31 mouse cellular contexts compared by ENCODE assay signal in the genomic region with DNA sequence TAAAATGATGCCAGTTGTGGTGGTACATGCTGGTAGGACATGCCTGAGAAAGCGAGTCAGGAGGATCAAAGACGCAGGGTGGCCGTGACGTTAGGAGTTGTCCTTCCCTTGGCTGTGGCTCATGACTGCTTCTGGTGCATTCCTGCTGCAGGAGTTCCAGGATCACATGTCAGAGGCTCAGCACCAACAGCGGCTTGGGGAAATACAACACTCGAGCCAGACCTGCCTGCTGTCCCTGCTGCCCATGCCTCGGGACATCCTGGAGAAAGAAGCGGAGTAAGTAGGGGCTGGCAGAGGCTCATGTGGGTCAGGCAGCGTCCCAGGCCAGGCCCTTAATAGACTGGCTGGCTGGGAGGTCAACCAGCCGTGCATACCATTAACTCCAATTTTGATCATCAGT. TPM values are rescaled to one million over a fixed set of nuclear protein-coding genes. Genes with fewer than 3 reads are reported as not detected.
DNase-seq lines count a peak whose midpoint lies in the region; ATAC-seq and TF ChIP-seq lines count a peak whose summit lies in the region.
"Had no signal": no experiment of that assay in that cellular context is flagged by ENCODE, and none has a peak within 500 bp of the region (broad histone marks: within the 10 kb centered on the region; RNA-seq: fewer than 3 reads in every experiment).

No protein-coding gene starts in this region.

- H3K4me1 ChIP-seq in heart, embryonic 11.5 days (ENCODE audit: control insufficient read depth, insufficient read depth, low read length) = peaks cover 9% of the 10 kb centered on the region
- no peaks in the 10 kb centered on the region for H3K4me1 ChIP-seq in midbrain, embryonic 13.5 days (replicated peaks)
- H3K4me1 ChIP-seq: embryonic facial prominence, embryonic 13.5 days; forebrain, embryonic 12.5 days; hindbrain, embryonic 15.5 days had no signal

- no peaks in the 10 kb centered on the region for H3K27me3 ChIP-seq in heart, embryonic 11.5 days (ENCODE audit: control insufficient read depth, insufficient read depth, low read length)
- H3K27me3 ChIP-seq in midbrain, embryonic 13.5 days = peaks cover under 1% of the 10 kb centered on the region; the same call in 1 of the 2 replicates
- H3K27me3 ChIP-seq: embryonic facial prominence, embryonic 13.5 days; forebrain, embryonic 12.5 days; heart, embryonic 15.5 days; hindbrain, embryonic 12.5 days; hindbrain, embryonic 15.5 days had no signal

- no peak overlapping the region for H3K4me2 ChIP-seq in heart, embryonic 11.5 days
- no peak overlapping the region for H3K4me2 ChIP-seq in midbrain, embryonic 13.5 days (replicated peaks)
- H3K4me2 ChIP-seq: embryonic facial prominence, embryonic 13.5 days; forebrain, embryonic 12.5 days; heart, embryonic 15.5 days; hindbrain, embryonic 12.5 days; hindbrain, embryonic 15.5 days had no signal

- no peak overlapping the region for H3K9ac ChIP-seq in heart, embryonic 11.5 days (ENCODE audit: low read depth, low read length)
- no peak overlapping the region for H3K9ac ChIP-seq in midbrain, embryonic 13.5 days (replicated peaks)
- H3K9ac ChIP-seq: embryonic facial prominence, embryonic 13.5 days; forebrain, embryonic 12.5 days; heart, embryonic 15.5 days; hindbrain, embryonic 12.5 days; hindbrain, embryonic 15.5 days had no signal

- H3K4me3 ChIP-seq in heart, embryonic 11.5 days (ENCODE audit: low read depth, low read length) = no peak overlapping the region
- no peak overlapping the region for H3K4me3 ChIP-seq in left cerebral cortex, adult 2 months
- no peak overlapping the region for H3K4me3 ChIP-seq in midbrain, embryonic 13.5 days (replicated peaks)
- H3K4me3 ChIP-seq: embryonic facial prominence, embryonic 10.5 days; embryonic facial prominence, embryonic 13.5 days; erythroblast, embryonic 14.5 days; forebrain, embryonic 12.5 days; heart, adult 2 months; heart, embryonic 10.5 days; heart, embryonic 15.5 days; hindbrain, embryonic 12.5 days; hindbrain, embryonic 15.5 days had no signal

- peak; percentile 97 for DNase-seq in heart, adult 11 months
- DNase-seq in left cerebral cortex, adult 2 months (ENCODE audit: extremely low spot score in 1 of 2, low spot score in 2 of 2) = no peak
- DNase-seq in left cerebral cortex, postnatal 4 days = no peak
- DNase-seq in gastrocnemius, postnatal 25 days = peak; percentile 75
- DNase-seq in kidney, postnatal 10 days = no peak
- DNase-seq: adrenal gland, adult 8-10 months; adrenal gland, postnatal 25 days; cerebellum, adult 11-12 months; cerebellum, adult 8-10 months; cerebellum, postnatal 10 days; cerebellum, postnatal 36 days; embryo, embryonic 11 days; kidney, adult 2 months had no signal

- WGBS in heart, embryonic 11.5 days (ENCODE audit: insufficient replicate concordance) = 73% methylated on average over 10 of the region's 10 CpGs
- 89% methylated on average over 10 of the region's 10 CpGs for WGBS in midbrain, embryonic 13.5 days

- ATAC-seq in heart, embryonic 11.5 days (replicated peaks; ENCODE audit: insufficient number of reproducible peaks, low FRiP score, low TSS enrichment) = no peak
- ATAC-seq in midbrain, embryonic 13.5 days = no peak
- ATAC-seq: activated CD4-positive, CD25-positive, alpha-beta regulatory T cell, adult 4 months; CD4-positive, CD25-positive, alpha-beta regulatory T cell, adult 4 months; forebrain, embryonic 16.5 days; intestine, postnatal 0 days had no signal

- intact Hi-C loops in left cerebral cortex, adult 2 months (cut with DNase I) = no loop called here
- intact Hi-C loops in left cerebral cortex, postnatal 4 days (cut with DNase I) = no loop called here

- H3K27ac ChIP-seq in heart, embryonic 11.5 days (ENCODE audit: low read depth, low read length) = no peak overlapping the region
- peak overlapping the region; percentile 90; the same call in 1 of the 2 replicates for H3K27ac ChIP-seq in left cerebral cortex, adult 2 months
- H3K27ac ChIP-seq in midbrain, embryonic 13.5 days = no peak overlapping the region
- H3K27ac ChIP-seq: embryonic facial prominence, embryonic 10.5 days; embryonic facial prominence, embryonic 13.5 days; forebrain, embryonic 12.5 days; heart, adult 2 months; heart, embryonic 10.5 days; heart, embryonic 15.5 days; hindbrain, embryonic 12.5 days; hindbrain, embryonic 15.5 days had no signal

- H3K9me3 ChIP-seq in heart, embryonic 11.5 days (replicated peaks; ENCODE audit: control insufficient read depth, low read length) = no peaks in the 10 kb centered on the region
- H3K9me3 ChIP-seq in midbrain, embryonic 13.5 days = no peaks in the 10 kb centered on the region
- H3K9me3 ChIP-seq: embryonic facial prominence, embryonic 10.5 days; embryonic facial prominence, embryonic 13.5 days; forebrain, embryonic 12.5 days; heart, embryonic 10.5 days; heart, embryonic 15.5 days; hindbrain, embryonic 12.5 days; hindbrain, embryonic 15.5 days had no signal

- no peak for TF ChIP-seq CTCF in left cerebral cortex, adult 2 months (IDR thresholded peaks at IDR 0.05)

- H3K36me3 ChIP-seq in heart, embryonic 11.5 days (ENCODE audit: control insufficient read depth, insufficient read depth, low read length) = peaks cover 58% of the 10 kb centered on the region
- peaks cover 95% of the 10 kb centered on the region for H3K36me3 ChIP-seq in midbrain, embryonic 13.5 days

RNA-seq across cellular contexts. Expression of a gene that starts 7.5 kb away (rescaled TPM):
- 50.1 and 51.3 TPM in 2 replicates for polyA plus RNA-seq in heart, embryonic 11.5 days (2014; fragmentation: Nextera tagmentation; extraction: Ambion mirVana)
- total RNA-seq in left cerebral cortex, adult 2 months (2021) = 100 to 1,000 TPM; 341 to 349 TPM
- total RNA-seq in left cerebral cortex, postnatal 4 days (2021) = 100 to 1,000 TPM; 101 to 110 TPM
- total RNA-seq in gastrocnemius, postnatal 25 days (2021) = 10 to 100 TPM; 35.2 to 39.7 TPM
- 74.7 and 77.5 TPM in 2 replicates for polyA plus RNA-seq in midbrain, embryonic 13.5 days (2015; fragmentation: Nextera tagmentation; extraction: Ambion mirVana)

RNA-seq across cellular contexts. Expression of a gene that starts 13.9 kb away (rescaled TPM):
- 1.1 TPM in 1 of 2 replicates, not detected in the other for polyA plus RNA-seq in heart, embryonic 11.5 days (2014; fragmentation: Nextera tagmentation; extraction: Ambion mirVana)
- 10 to 100 TPM in 1 of 2 experiments, under 1 TPM in 1; 0.44 to 19.4 TPM for total RNA-seq in left cerebral cortex, adult 2 months (2021)
- 1 to 10 TPM; 1.9 TPM for total RNA-seq in left cerebral cortex, postnatal 4 days (2021)
- 1 to 10 TPM; 1.4 to 2.1 TPM for total RNA-seq in gastrocnemius, postnatal 25 days (2021)
- 0.35 and 0.37 TPM in 2 replicates for polyA plus RNA-seq in midbrain, embryonic 13.5 days (2015; fragmentation: Nextera tagmentation; extraction: Ambion mirVana)
- total RNA-seq: MEL had no signal
- polyA plus RNA-seq: activated CD4-positive, CD25-positive, alpha-beta regulatory T cell, adult 4 months; C2C12; CD4-positive, CD25-positive, alpha-beta regulatory T cell, adult 4 months; embryonic facial prominence, embryonic 10.5 days; forebrain, embryonic 16.5 days; heart, embryonic 10.5 days had no signal

RNA-seq across cellular contexts. Expression of a gene that starts 21.1 kb away (rescaled TPM):
- 10.1 and 11.6 TPM in 2 replicates for polyA plus RNA-seq in heart, embryonic 11.5 days (2014; fragmentation: Nextera tagmentation; extraction: Ambion mirVana)
- total RNA-seq in left cerebral cortex, adult 2 months (2021) = 1,000 to 10,000 TPM; 1,259 to 1,310 TPM
- total RNA-seq in left cerebral cortex, postnatal 4 days (2021) = 100 to 1,000 TPM; 241 to 308 TPM
- total RNA-seq in gastrocnemius, postnatal 25 days (2021) = 1 to 10 TPM; 6.0 to 8.7 TPM
- polyA plus RNA-seq in midbrain, embryonic 13.5 days (2015; fragmentation: Nextera tagmentation; extraction: Ambion mirVana) = 35.5 and 41.2 TPM in 2 replicates
- total RNA-seq: hematopoietic stem cell, adult 5-6 weeks had no signal
- polyA plus RNA-seq: activated CD4-positive, CD25-positive, alpha-beta regulatory T cell, adult 4 months; CD4-positive, CD25-positive, alpha-beta regulatory T cell, adult 4 months had no signal

RNA-seq across cellular contexts. Expression of a gene that starts 21.5 kb away (rescaled TPM):
- polyA plus RNA-seq in heart, embryonic 11.5 days (2014; fragmentation: Nextera tagmentation; extraction: Ambion mirVana) = 32.7 and 38.2 TPM in 2 replicates
- total RNA-seq in left cerebral cortex, adult 2 months (2021) = 10 to 100 TPM; 47.2 to 47.8 TPM
- total RNA-seq in left cerebral cortex, postnatal 4 days (2021) = 10 to 100 TPM; 44.9 to 48.1 TPM
- total RNA-seq in gastrocnemius, postnatal 25 days (2021) = 10 to 100 TPM; 42.2 to 49.3 TPM
- 35.5 and 37.6 TPM in 2 replicates for polyA plus RNA-seq in midbrain, embryonic 13.5 days (2015; fragmentation: Nextera tagmentation; extraction: Ambion mirVana)

RNA-seq across cellular contexts. Expression of a gene that starts 22.1 kb away (rescaled TPM):
- 32.1 and 35.8 TPM in 2 replicates for polyA plus RNA-seq in heart, embryonic 11.5 days (2014; fragmentation: Nextera tagmentation; extraction: Ambion mirVana)
- 10 to 100 TPM; 89.7 to 90.1 TPM for total RNA-seq in left cerebral cortex, adult 2 months (2021)
- total RNA-seq in left cerebral cortex, postnatal 4 days (2021) = 100 to 1,000 TPM in 1 of 2 experiments, 10 to 100 TPM in 1; 87.7 to 101 TPM
- 10 to 100 TPM; 25.1 to 27.7 TPM for total RNA-seq in gastrocnemius, postnatal 25 days (2021)
- 54.4 and 56.7 TPM in 2 replicates for polyA plus RNA-seq in midbrain, embryonic 13.5 days (2015; fragmentation: Nextera tagmentation; extraction: Ambion mirVana)

Comparison
In these comparisons a context has a peak if more than half of its experiments do, and no peak if none do; other contexts are left out.
1. DNase-seq: peak in heart, adult 11 months (single experiment) and gastrocnemius, postnatal 25 days (single experiment); none in left cerebral cortex, adult 2 months (0 of 2), left cerebral cortex, postnatal 4 days (single experiment) and kidney, postnatal 10 days (single experiment).
2. RNA of a gene that starts 21.1 kb away (total RNA-seq): 1,259 to 1,310 TPM in left cerebral cortex, adult 2 months and 241 to 308 TPM in left cerebral cortex, postnatal 4 days; 6.0 to 8.7 TPM in gastrocnemius, postnatal 25 days; every median in the first group is over 10 times any median in the second.